Mouse (Mus musculus): ENCODE measurements around the gene Gm11554.
"Not testable (repeated sequence)": the region's sequence is repeated elsewhere in the genome, so short reads cannot be mapped to it uniquely, and the experiment has no call there.

The Gm11554 gene

GRCm38 (mm10) chr11:99804346-99804745 is at the start of gene Gm11554:
TSS of gene Gm11554 (minus strand) at chr11:99804446.
- not testable (repeated sequence) for DNase-seq (ENCODE audit: low spot score)

- no peak for DNase-seq (ENCODE audit: low spot score)
These were observed 47.3 kb upstream of the Gm11554 start, which contains the start of gene Krtap4-16 for GRCm38 (mm10) chr11:99851508-99851907. TSS of gene Krtap4-16 (minus strand) at chr11:99851608.

DNA sequence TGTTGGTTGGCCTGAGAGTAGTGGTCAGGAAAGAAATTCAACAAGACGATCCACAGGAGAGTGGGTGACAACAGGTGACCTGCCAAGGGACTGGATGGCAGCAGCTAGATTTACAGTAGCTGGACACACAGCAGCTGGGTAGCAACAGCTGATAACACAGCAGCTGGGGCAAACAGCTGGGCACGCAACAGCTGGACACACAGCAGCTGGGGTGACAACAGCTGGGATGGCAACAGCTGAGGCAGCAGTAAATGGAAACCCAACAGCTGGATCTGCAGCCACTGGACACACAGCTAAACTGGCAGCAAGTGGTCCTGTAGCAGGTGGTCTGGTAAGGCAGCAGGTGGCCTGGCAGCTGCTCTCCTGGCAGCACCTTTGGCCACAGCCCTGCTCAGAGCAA is 42.5 kb upstream of the Gm11554 start:
- no peak for DNase-seq (ENCODE audit: low spot score)

GRCm38 (mm10) chr11:99842185-99842584 is 37.9 kb upstream of the Gm11554 start:
- DNase-seq (ENCODE audit: low spot score), result no peak

DNA sequence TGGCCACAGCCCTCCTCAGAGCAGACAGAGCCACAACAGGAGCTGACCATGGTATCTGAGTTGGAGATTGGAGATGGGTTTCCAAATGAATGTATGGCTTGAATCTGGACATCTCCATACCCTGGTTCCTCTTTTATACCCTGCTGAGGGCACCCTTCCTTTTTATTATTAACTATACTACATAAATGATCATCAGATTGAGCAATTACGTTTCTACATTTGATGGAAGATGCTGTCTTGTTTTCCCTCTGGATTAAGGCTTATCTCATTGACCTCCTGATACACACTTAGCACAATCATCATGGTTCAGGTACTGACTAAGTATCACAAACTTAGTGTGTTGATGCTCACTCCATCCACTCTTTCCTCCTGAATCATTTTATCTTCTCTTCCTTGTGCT is 33.7 kb upstream of the Gm11554 start, which contains the start of gene 2300003K06Rik:
Gene 2300003K06Rik (minus strand): TSS at position 101 of the 400 bp plus-strand sequence.
- DNase-seq (ENCODE audit: low spot score), result no peak

GRCm38 (mm10) chr11:99815566-99815965 is 11.3 kb upstream of the Gm11554 start, which contains the start of gene Gm11564:
TSS of gene Gm11564 (minus strand) at chr11:99815666.
- not testable (repeated sequence) for DNase-seq (ENCODE audit: low spot score)

- DNase-seq (ENCODE audit: low spot score), result not testable (repeated sequence)
These were observed 5.5 kb upstream of the Gm11554 start, which contains the start of gene Krtap4-13 for GRCm38 (mm10) chr11:99809792-99810191. TSS of gene Krtap4-13 (minus strand) at chr11:99809892.

DNA sequence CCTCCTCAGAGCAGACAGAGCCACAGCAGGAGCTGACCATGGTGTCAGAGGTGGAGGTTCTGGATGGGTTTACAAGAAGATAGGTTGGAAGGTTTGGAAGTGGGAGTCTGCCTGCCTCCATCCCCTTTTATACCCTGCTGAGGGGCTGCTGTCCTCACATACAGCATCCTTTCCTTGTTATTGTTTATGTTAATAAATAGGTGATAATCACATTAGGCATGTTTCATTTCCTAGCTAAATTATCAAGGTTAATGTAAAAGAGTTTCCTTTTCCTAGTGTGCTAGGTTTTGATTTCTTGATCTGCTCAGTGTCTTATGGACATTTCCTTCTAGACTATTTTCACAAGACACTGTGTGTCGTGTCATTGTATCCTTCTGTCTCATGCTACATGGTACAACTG is 5.4 kb downstream of the Gm11554 start, which contains the start of gene Gm11569:
Gene Gm11569 (minus strand): TSS at position 101 of the 400 bp plus-strand sequence.
- DNase-seq (ENCODE audit: low spot score), result not testable (repeated sequence)

DNA sequence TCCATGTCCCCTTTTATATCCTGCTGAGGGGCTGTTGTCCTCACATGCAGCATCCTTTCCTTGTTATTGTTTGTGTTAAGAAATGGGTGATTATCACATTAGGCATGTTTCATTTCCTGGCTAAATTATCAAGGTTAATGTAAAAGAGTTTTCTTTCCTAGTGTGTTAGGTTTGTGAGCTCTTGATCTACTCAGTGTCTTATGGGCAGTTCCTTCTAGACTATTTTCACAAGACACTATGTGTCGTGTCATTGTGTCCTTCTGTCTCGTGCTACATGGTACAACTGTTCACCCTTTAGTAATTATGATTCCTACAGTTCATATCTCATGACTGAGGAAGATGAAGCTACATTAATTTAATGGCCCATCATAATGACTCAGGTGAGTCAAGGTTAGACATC is 10.9 kb downstream of the Gm11554 start, which contains the start of gene Gm11596:
Gene Gm11596 (minus strand): TSS at position 101 of the 400 bp plus-strand sequence.
- DNase-seq (ENCODE audit: low spot score), result no peak

DNA sequence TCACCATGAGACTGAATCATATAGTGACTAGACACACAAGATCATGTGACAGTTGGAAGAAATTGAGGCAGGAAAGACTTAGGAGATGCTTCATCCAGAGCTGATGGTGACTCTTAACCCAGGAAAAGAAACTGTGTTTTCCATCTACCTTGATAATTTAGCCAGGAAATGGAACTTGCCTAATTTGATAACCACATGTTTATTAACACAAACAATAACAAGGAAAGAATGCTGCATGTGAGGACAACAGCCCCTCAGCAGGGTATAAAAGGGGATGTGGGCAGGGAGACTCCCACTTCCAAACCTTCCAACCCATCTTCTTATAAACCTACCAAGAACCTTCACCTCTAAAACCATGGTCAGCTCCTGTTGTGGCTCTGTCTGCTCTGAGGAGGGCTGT is 19.3 kb downstream of the Gm11554 start, which contains the start of gene Krtap4-9:
Gene Krtap4-9 (plus strand): TSS at position 301 of the 400 bp plus-strand sequence.
- not testable (repeated sequence) for DNase-seq (ENCODE audit: low spot score)

DNA sequence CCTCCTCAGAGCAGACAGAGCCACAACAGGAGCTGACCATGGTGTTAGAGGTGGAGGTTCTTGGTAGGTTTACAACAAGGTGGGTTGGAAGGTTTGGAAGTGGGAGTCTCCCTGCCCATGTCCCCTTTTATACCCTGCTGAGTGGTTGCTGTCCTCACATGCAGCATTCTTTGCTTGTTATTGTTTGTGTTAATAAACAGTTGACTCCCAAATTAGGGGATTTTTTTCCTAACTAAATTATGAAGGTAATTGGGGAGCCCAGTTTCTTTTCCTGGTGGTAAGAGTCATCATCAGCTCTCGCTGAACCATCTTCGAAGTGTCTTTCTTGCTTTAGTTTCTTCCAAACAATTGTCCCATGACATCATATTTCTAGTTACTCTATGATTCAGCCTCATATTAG is 23.6 kb downstream of the Gm11554 start, which contains the start of gene Krtap4-8:
Gene Krtap4-8 (minus strand): TSS at position 101 of the 400 bp plus-strand sequence.
- DNase-seq (ENCODE audit: low spot score), result no peak

DNA sequence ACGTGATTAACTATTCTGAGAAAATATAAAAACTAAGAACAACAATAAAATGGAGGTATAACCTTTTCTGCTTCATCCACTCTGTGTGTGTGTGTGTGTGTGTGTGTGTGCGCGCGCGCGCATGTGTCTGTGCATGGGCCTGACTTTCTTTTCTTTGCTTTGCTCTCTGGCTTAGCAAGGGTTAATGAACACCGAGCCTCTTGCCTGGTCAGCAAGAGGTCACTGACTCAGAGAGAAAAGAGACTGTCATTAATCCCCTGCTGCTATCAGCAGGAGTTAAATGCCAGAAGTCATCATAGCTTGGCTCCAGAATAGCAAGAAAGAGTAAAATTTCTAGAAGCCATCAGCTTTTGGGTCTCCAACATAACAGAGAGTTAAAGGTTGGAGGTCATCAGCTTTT is 25.8 kb downstream of the Gm11554 start:
- no peak for DNase-seq (ENCODE audit: low spot score)

DNA sequence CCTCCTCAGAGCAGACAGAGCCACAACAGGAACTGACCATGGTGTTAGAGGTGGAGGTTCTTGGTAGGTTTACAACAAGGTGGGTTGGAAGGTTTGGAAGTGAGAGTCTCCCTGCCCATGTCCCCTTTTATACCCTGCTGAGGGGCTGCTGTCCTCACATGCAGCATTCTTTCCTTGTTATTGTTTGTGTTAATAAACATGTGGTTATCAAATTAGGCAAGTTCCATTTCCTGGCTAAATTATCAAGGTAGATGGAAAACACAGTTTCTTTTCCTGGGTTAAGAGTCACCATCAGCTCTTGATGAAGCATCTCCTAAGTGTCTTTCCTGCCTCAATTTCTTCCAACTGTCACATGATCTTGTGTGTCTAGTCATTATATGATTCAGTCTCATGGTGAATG is 31.4 kb downstream of the Gm11554 start, which contains the start of gene Gm11595:
Gene Gm11595 (minus strand): TSS at position 101 of the 400 bp plus-strand sequence.
- DNase-seq (ENCODE audit: low spot score), result not testable (repeated sequence)

DNA sequence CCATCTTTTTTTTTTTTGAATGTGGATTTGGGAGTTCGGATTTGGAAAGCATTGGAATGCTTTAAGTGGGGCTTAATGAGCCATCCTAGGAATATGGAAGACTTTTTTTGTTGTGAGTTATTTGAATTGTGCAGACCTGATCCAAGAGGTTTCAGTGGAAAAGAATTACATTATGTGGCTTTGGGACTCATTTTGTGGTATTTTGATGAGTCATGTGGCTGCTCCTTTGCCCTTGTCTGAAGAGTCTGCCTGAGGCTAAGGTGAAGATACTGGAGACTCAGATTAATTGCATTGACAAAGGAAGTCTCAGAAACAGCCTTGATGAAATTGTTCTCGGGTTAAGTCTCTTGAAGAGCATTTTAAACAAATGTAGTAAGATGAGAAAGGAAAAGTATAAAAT is 35.8 kb downstream of the Gm11554 start:
- no peak for DNase-seq (ENCODE audit: low spot score)

- no peak for DNase-seq (ENCODE audit: low spot score)
These were observed 45.4 kb downstream of the Gm11554 start for GRCm38 (mm10) chr11:99758877-99759276.
